Mouse (Mus musculus) G1E (cell line): ENCODE data around the gene Hat1.

Experiments
- CTCF ChIP-seq: IDR thresholded peaks from 2 replicates; pipeline ENCODE4 v1.5.1; 2012; ENCODE audit warnings: low read depth, low read length, inconsistent platforms, mixed read lengths
- POLR2AphosphoS5 ChIP-seq: IDR thresholded peaks from 2 replicates; pipeline ENCODE4 v1.6.1; 2012; ENCODE audit warnings: low read depth, low read length, inconsistent platforms; ENCODE audit not compliant: insufficient replicate concordance
- TAL1 ChIP-seq: conservative IDR thresholded peaks from 2 replicates; pipeline ENCODE4 v1.6.1; 2012; ENCODE audit warnings: low read depth, low read length, inconsistent platforms, mixed read lengths

GRCm38 (mm10) chr2:71367125-71367880, 21.5 kb upstream of the Hat1 start, which contains the start of gene Slc25a12:
- TF ChIP-seq POLR2AphosphoS5 = no peak
- no peak for TF ChIP-seq TAL1
- no peak for TF ChIP-seq CTCF
